Mouse (Mus musculus): Measurements from ENCODE around the gene Gm867. TPM values are rescaled to one million over a fixed set of nuclear protein-coding genes. Genes with fewer than 3 reads are reported as not detected.

The Gm867 gene
- polyA plus RNA-seq, 1 experiment from 2014 or later, result 0.53 TPM

- Histone ChIP-seq H3K4me2 (ENCODE audit: low read length) (no peak overlapping the region), H3K27ac (replicated peaks; ENCODE audit: low read depth, low read length) (no peak overlapping the region), H3K27me3 (ENCODE audit: control insufficient read depth, insufficient read depth, low read length) (no peaks in the 10 kb centered on the region), H3K36me3 (ENCODE audit: control insufficient read depth, insufficient read depth, low read length) (peaks cover 58% of the 10 kb centered on the region), H3K9ac (replicated peaks; ENCODE audit: low read length) (no peak overlapping the region), H3K4me1 (ENCODE audit: control insufficient read depth, insufficient read depth, low read length) (peaks cover 5% of the 10 kb centered on the region; the same call in 1 of the 2 replicates), H3K4me3 (replicated peaks; ENCODE audit: low read depth, low read length) (no peak overlapping the region), H3K9me3 (ENCODE audit: control insufficient read depth, low read length) (no peaks in the 10 kb centered on the region)
- WGBS, result 100% methylated on average over 1 of the region's 1 CpGs
- ATAC-seq (ENCODE audit: low FRiP score, low TSS enrichment) (no peak), DNase-seq (no peak)
Measured at GRCm38 (mm10) chr10:75896208-75896607, 44.3 kb downstream of the Gm867 start.

DNA sequence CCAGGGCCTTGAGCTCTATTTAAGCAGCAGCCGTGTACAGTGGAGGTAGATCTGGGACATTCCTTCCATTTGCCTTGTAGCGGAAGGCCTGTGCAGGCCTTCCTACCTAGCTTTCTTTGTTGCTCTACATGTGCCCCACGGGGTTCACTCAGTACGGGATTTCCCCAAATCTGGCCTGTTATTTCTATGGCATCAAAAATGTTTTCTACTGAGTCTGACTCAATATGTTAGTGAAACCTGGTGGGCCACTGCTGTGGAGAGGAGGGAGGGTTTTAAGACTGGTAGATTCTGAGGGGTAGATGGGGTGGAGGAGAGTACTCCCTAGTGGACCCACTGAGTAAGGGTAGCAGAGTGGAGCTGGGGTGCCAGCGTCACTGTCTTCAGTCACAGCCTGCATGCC lies 44.7 kb downstream of the Gm867 start:
- Histone ChIP-seq H3K9me3 (ENCODE audit: control insufficient read depth, low read length) (no peaks in the 10 kb centered on the region), H3K36me3 (ENCODE audit: control insufficient read depth, insufficient read depth, low read length) (peaks cover 53% of the 10 kb centered on the region)

DNA sequence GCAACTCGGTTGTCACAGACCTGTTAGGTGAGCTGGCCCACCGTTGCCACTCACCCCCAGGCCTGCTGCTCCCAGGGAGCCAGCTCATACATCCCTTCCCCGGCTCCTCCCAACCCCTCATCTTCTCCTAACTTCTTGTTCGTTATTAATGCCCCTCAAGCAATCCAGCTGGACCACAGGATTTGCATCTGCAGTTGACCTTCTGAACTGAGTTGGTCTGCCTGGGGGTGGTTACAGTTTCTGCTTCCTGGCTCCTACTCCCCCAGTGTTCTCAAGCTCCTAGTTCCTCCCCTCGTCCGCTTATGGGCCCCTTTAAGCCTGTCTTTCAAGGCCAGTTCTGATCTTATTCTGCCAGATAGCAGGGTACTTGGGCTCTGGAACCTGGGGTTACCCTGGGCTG lies 45.9 kb downstream of the Gm867 start:
- peaks cover 46% of the 10 kb centered on the region for H3K36me3 ChIP-seq (ENCODE audit: control insufficient read depth, insufficient read depth, low read length)
- peaks cover 5% of the 10 kb centered on the region; the same call in 1 of the 2 replicates for H3K4me1 ChIP-seq (ENCODE audit: control insufficient read depth, insufficient read depth, low read length)
- ATAC-seq (ENCODE audit: low FRiP score, low TSS enrichment) (no peak), DNase-seq (no peak)
- H3K4me2 ChIP-seq (ENCODE audit: low read length), result no peak overlapping the region
- no peak overlapping the region for H3K4me3 ChIP-seq (replicated peaks; ENCODE audit: low read depth, low read length)
- no peak overlapping the region for H3K9ac ChIP-seq (replicated peaks; ENCODE audit: low read length)
- H3K9me3 ChIP-seq (ENCODE audit: control insufficient read depth, low read length), result no peaks in the 10 kb centered on the region
- H3K27ac ChIP-seq (replicated peaks; ENCODE audit: low read depth, low read length), result no peak overlapping the region
- H3K27me3 ChIP-seq (ENCODE audit: control insufficient read depth, insufficient read depth, low read length), result no peaks in the 10 kb centered on the region
- 76% methylated on average over 6 of the region's 6 CpGs for WGBS

More for the DNA sequence above, 44.7 kb downstream of the Gm867 start:
- 94% methylated on average over 5 of the region's 5 CpGs for WGBS
- Histone ChIP-seq H3K4me2 (ENCODE audit: low read length) (no peak overlapping the region), H3K27me3 (ENCODE audit: control insufficient read depth, insufficient read depth, low read length) (no peaks in the 10 kb centered on the region), H3K4me1 (ENCODE audit: control insufficient read depth, insufficient read depth, low read length) (peaks cover 5% of the 10 kb centered on the region; the same call in 1 of the 2 replicates), H3K27ac (replicated peaks; ENCODE audit: low read depth, low read length) (no peak overlapping the region), H3K9ac (replicated peaks; ENCODE audit: low read length) (no peak overlapping the region), H3K4me3 (replicated peaks; ENCODE audit: low read depth, low read length) (no peak overlapping the region)
- ATAC-seq (ENCODE audit: low FRiP score, low TSS enrichment), result no peak
- DNase-seq, result no peak

GRCm38 (mm10) chr10:75893089-75893750 lies 47.3 kb downstream of the Gm867 start, which contains the start of gene Derl3:
Derl3 (plus strand) TSS chr10:75893413.
- ATAC-seq (ENCODE audit: low FRiP score, low TSS enrichment), result peak; percentile 99
- no peaks in the 10 kb centered on the region for H3K27me3 ChIP-seq (ENCODE audit: control insufficient read depth, insufficient read depth, low read length)
- peaks cover 33% of the 10 kb centered on the region for H3K36me3 ChIP-seq (ENCODE audit: control insufficient read depth, insufficient read depth, low read length)
- no peaks in the 10 kb centered on the region for H3K9me3 ChIP-seq (ENCODE audit: control insufficient read depth, low read length)
- peak within 1 kb of the TSS; percentile 37 for H3K4me3 ChIP-seq (replicated peaks; ENCODE audit: low read depth, low read length)
- peak within 1 kb of the TSS; percentile 26; the same call in 1 of the 2 replicates for H3K27ac ChIP-seq (replicated peaks; ENCODE audit: low read depth, low read length)
- WGBS, result 1% methylated on average over 51 of the region's 51 CpGs
- H3K9ac ChIP-seq (replicated peaks; ENCODE audit: low read length), result peak within 1 kb of the TSS; percentile 26; the same call in 1 of the 2 replicates
- peaks cover 5% of the 10 kb centered on the region; the same call in 1 of the 2 replicates for H3K4me1 ChIP-seq (ENCODE audit: control insufficient read depth, insufficient read depth, low read length)
- peak; percentile 97 for DNase-seq
- peak within 1 kb of the TSS; percentile 88 for H3K4me2 ChIP-seq (ENCODE audit: low read length)

- DNase-seq (no peak), ATAC-seq (ENCODE audit: low FRiP score, low TSS enrichment) (no peak)
- WGBS, result 51% methylated on average over 8 of the region's 8 CpGs
- no peak overlapping the region for H3K4me2 ChIP-seq (ENCODE audit: low read length)
- H3K27me3 ChIP-seq (ENCODE audit: control insufficient read depth, insufficient read depth, low read length), result no peaks in the 10 kb centered on the region
- H3K9me3 ChIP-seq (ENCODE audit: control insufficient read depth, low read length), result no peaks in the 10 kb centered on the region
- H3K4me3 ChIP-seq (replicated peaks; ENCODE audit: low read depth, low read length), result no peak overlapping the region
- H3K9ac ChIP-seq (replicated peaks; ENCODE audit: low read length), result no peak overlapping the region
- H3K4me1 ChIP-seq (ENCODE audit: control insufficient read depth, insufficient read depth, low read length), result peaks cover 5% of the 10 kb centered on the region; the same call in 1 of the 2 replicates
- H3K36me3 ChIP-seq (ENCODE audit: control insufficient read depth, insufficient read depth, low read length), result peaks cover 2% of the 10 kb centered on the region
- no peak overlapping the region for H3K27ac ChIP-seq (replicated peaks; ENCODE audit: low read depth, low read length)
Measured at GRCm38 (mm10) chr10:75889406-75890153, 50.9 kb downstream of the Gm867 start.

Other genes with a start within 250 kb of the Gm867 start
- 47.2 and 54.5 TPM in 2 replicates for gene Cabin1, start 176.3 kb downstream of the Gm867 start, polyA plus RNA-seq (2014; fragmentation: Nextera tagmentation; extraction: Ambion mirVana)
- 75.9 and 94.5 TPM in 2 replicates for gene Ddt, start 167.3 kb downstream of the Gm867 start, polyA plus RNA-seq (2014; fragmentation: Nextera tagmentation; extraction: Ambion mirVana)
- gene Gm20441, start 159.7 kb downstream of the Gm867 start, polyA plus RNA-seq (2014; fragmentation: Nextera tagmentation; extraction: Ambion mirVana), result not detected in 2 replicates
- 0.23 and 1.1 TPM in 2 replicates for gene Gstt3, start 159.3 kb downstream of the Gm867 start, polyA plus RNA-seq (2014; fragmentation: Nextera tagmentation; extraction: Ambion mirVana)
- 9.8 and 12.4 TPM in 2 replicates for gene Gstt1, start 142.1 kb downstream of the Gm867 start, polyA plus RNA-seq (2014; fragmentation: Nextera tagmentation; extraction: Ambion mirVana)
- gene Gstt4, start 118.1 kb downstream of the Gm867 start, polyA plus RNA-seq (2014; fragmentation: Nextera tagmentation; extraction: Ambion mirVana), result not detected in 2 replicates
- gene Gstt2, start 103.2 kb downstream of the Gm867 start, polyA plus RNA-seq (2014; fragmentation: Nextera tagmentation; extraction: Ambion mirVana), result 3.8 and 4.3 TPM in 2 replicates
- gene Mif, start 80.4 kb downstream of the Gm867 start, polyA plus RNA-seq (2014; fragmentation: Nextera tagmentation; extraction: Ambion mirVana), result 1,381 and 1,864 TPM in 2 replicates
- gene Derl3, start 47.3 kb downstream of the Gm867 start, polyA plus RNA-seq (2014; fragmentation: Nextera tagmentation; extraction: Ambion mirVana), result 1.2 TPM in 2 replicates
- 277 and 283 TPM in 2 replicates for gene Smarcb1, start 19.1 kb downstream of the Gm867 start, polyA plus RNA-seq (2014; fragmentation: Nextera tagmentation; extraction: Ambion mirVana)
- gene Chchd10, start 7.5 kb downstream of the Gm867 start, polyA plus RNA-seq (2014; fragmentation: Nextera tagmentation; extraction: Ambion mirVana), result 44.2 and 76.8 TPM in 2 replicates
- 13.3 and 16.5 TPM in 2 replicates for gene Mmp11, start 4.2 kb downstream of the Gm867 start, polyA plus RNA-seq (2014; fragmentation: Nextera tagmentation; extraction: Ambion mirVana)
- not detected in 2 replicates for gene Vpreb3, start 2.4 kb upstream of the Gm867 start, polyA plus RNA-seq (2014; fragmentation: Nextera tagmentation; extraction: Ambion mirVana)
- not detected in 2 replicates for gene Gm5134, start 13.8 kb upstream of the Gm867 start, polyA plus RNA-seq (2014; fragmentation: Nextera tagmentation; extraction: Ambion mirVana)
- gene Zfp280b, start 92.0 kb upstream of the Gm867 start, polyA plus RNA-seq (2014; fragmentation: Nextera tagmentation; extraction: Ambion mirVana), result 11.9 and 14.6 TPM in 2 replicates
- gene Slc5a4b, start 170.3 kb upstream of the Gm867 start, polyA plus RNA-seq (2014; fragmentation: Nextera tagmentation; extraction: Ambion mirVana), result not detected in 2 replicates
- 0.13 TPM in 1 of 2 replicates, not detected in the other for gene Slc5a4a, start 206.8 kb upstream of the Gm867 start, polyA plus RNA-seq (2014; fragmentation: Nextera tagmentation; extraction: Ambion mirVana)